Mouse (Mus musculus): ENCODE measurements around the gene Gpr39. TPM values are rescaled to one million over a fixed set of nuclear protein-coding genes. Genes with fewer than 3 reads are reported as not detected.
A peak's percentile ranks its signal among the peaks of the same experiment; 100 is the strongest.

Gene Gpr39
- polyA plus RNA-seq, 1 experiment from 2014 or later, result 4.9 TPM

DNA sequence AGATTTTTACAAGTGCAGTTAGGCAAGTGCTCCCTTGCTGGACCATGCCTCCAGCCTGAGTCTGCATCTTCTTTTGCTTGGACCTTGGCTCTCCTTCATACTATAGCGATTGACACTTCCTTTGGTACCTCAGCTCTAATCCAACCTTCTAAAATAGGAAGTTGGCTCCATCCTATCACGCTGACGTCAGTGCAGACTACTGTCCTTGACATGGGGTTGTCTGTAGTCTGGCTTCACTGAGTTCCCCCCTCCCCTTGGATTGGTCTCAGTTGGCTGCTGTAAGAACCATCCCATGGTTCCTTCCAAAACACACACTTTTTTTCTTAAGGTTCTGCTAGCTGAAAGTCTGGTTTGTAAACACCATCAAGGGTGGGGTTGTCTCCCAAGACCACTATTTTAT lies 7.6 kb downstream of the Gpr39 start:
- Histone ChIP-seq H3K27me3 (ENCODE audit: insufficient read depth, low read length) (no peaks in the 10 kb centered on the region), H3K4me2 (ENCODE audit: low read length) (no peak overlapping the region), H3K4me1 (replicated peaks; ENCODE audit: insufficient read depth, low read length) (no peaks in the 10 kb centered on the region), H3K36me3 (ENCODE audit: insufficient read depth, low read length) (no peaks in the 10 kb centered on the region), H3K9me3 (replicated peaks; ENCODE audit: low read length) (no peaks in the 10 kb centered on the region), H3K9ac (ENCODE audit: low read depth, low read length) (no peak overlapping the region), H3K4me3 (replicated peaks; ENCODE audit: low read depth, low read length) (no peak overlapping the region), H3K27ac (no peak overlapping the region)
- 72% methylated on average over 3 of the region's 3 CpGs for WGBS
- ATAC-seq (replicated peaks; ENCODE audit: low FRiP score, low read depth), result no peak
- no peak for DNase-seq (ENCODE audit: low spot score)
- TF ChIP-seq CTCF (IDR thresholded peaks at IDR 0.05; ENCODE audit: low read depth), result no peak

DNA sequence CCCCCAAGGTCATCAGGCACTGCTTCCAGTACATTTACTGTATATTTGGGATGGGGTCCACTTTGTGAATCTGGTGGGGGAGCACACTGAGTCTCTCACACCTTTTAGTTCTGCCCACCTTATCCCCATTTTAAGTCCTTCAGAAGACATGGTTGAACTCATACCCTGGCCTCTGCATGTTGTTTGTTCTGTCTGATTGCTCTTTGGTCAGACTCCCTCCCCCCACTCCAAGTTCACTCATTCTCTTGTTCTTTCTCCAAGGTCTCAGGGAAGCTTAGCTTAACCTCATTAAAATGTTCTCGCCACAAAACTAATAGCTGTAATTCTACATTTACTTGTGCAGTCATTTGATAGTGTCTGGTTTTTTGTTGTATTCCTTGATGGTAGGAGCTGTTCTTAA lies 8.5 kb downstream of the Gpr39 start:
- ATAC-seq (replicated peaks; ENCODE audit: low FRiP score, low read depth), result no peak
- Histone ChIP-seq H3K4me3 (replicated peaks; ENCODE audit: low read depth, low read length) (no peak overlapping the region), H3K27ac (no peak overlapping the region), H3K9me3 (replicated peaks; ENCODE audit: low read length) (no peaks in the 10 kb centered on the region), H3K36me3 (ENCODE audit: insufficient read depth, low read length) (no peaks in the 10 kb centered on the region), H3K4me1 (replicated peaks; ENCODE audit: insufficient read depth, low read length) (no peaks in the 10 kb centered on the region), H3K9ac (ENCODE audit: low read depth, low read length) (no peak overlapping the region), H3K27me3 (ENCODE audit: insufficient read depth, low read length) (no peaks in the 10 kb centered on the region), H3K4me2 (ENCODE audit: low read length) (no peak overlapping the region)
- no peak for TF ChIP-seq CTCF (IDR thresholded peaks at IDR 0.05; ENCODE audit: low read depth)
- DNase-seq (ENCODE audit: low spot score), result no peak
- WGBS, result 39% methylated on average over 1 of the region's 1 CpGs

DNA sequence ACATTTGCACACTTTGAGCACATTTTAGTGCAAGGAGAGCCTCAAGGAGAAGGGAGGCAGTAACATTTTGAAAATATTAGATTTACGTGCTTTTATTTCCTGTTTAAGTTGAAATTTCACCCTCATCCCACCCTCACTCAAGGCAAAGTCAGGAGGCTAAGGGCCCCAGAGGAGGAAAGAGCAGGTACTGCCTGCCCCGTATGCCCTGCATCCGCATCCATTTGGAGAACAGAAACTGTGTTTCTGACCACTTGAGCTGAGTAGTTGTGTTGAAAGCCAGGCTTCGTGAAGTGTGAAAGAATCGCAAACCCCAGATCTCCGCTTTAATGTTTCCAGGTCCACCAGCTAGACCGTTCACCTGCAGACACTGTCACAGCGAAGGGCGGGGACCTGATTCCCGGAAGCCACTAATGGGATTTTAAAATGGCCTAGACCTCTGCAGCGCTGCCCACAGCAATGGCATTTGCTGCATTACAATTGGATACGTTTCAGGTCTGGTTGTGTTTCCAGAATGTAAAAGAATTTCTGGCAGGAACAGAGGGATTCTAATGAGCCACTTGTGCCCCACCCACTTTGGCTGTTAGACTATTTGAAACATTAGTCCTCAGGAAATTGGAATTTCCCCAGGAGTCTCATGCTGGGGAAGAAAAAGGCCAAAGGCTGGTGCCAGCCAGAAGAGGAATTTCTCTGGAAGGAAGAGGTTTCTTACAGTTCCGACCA lies 11.1 kb downstream of the Gpr39 start:
- DNase-seq (ENCODE audit: low spot score), result no peak

DNA sequence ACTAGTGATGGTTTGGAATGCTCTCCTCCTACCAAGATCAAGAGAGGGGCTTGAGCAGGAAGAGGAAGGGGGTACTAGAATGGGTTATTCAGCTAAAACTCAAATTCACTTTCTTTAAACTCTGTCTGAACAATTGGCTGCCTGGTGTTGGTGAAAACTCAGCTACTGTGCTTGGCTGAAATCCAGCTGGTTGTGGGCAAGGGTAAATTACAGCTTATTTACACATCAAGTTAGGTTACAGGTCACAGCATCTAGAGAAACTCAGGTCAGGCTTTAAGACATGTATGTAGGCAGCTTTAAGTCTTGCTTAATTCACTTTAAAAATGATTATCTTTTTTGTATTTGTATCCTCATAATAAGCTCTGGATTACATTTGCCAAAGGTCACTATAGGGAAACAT lies 16.7 kb downstream of the Gpr39 start:
- H3K4me1 ChIP-seq (replicated peaks; ENCODE audit: insufficient read depth, low read length), result no peaks in the 10 kb centered on the region
- DNase-seq (ENCODE audit: low spot score) (no peak), ATAC-seq (replicated peaks; ENCODE audit: low FRiP score, low read depth) (no peak)
- H3K9me3 ChIP-seq (replicated peaks; ENCODE audit: low read length), result no peaks in the 10 kb centered on the region
- H3K27ac ChIP-seq, result 0 out of 2 replicates have a peak overlapping the region, but pooled peaks have one; percentile 27
- no peaks in the 10 kb centered on the region for H3K36me3 ChIP-seq (ENCODE audit: insufficient read depth, low read length)
- H3K4me2 ChIP-seq (ENCODE audit: low read length), result no peak overlapping the region
- no peak for TF ChIP-seq CTCF (IDR thresholded peaks at IDR 0.05; ENCODE audit: low read depth)
- no peaks in the 10 kb centered on the region for H3K27me3 ChIP-seq (ENCODE audit: insufficient read depth, low read length)
- no peak overlapping the region for H3K9ac ChIP-seq (ENCODE audit: low read depth, low read length)
- H3K4me3 ChIP-seq (replicated peaks; ENCODE audit: low read depth, low read length), result no peak overlapping the region

More for the DNA sequence above, 11.1 kb downstream of the Gpr39 start:
- Histone ChIP-seq H3K9ac (ENCODE audit: low read depth, low read length) (no peak overlapping the region), H3K36me3 (ENCODE audit: insufficient read depth, low read length) (no peaks in the 10 kb centered on the region), H3K4me1 (replicated peaks; ENCODE audit: insufficient read depth, low read length) (no peaks in the 10 kb centered on the region), H3K4me2 (ENCODE audit: low read length) (no peak overlapping the region), H3K27me3 (ENCODE audit: insufficient read depth, low read length) (no peaks in the 10 kb centered on the region), H3K27ac (0 out of 2 replicates have a peak overlapping the region, but pooled peaks have one; percentile 31), H3K9me3 (replicated peaks; ENCODE audit: low read length) (no peaks in the 10 kb centered on the region), H3K4me3 (replicated peaks; ENCODE audit: low read depth, low read length) (no peak overlapping the region)
- no peak for TF ChIP-seq CTCF (IDR thresholded peaks at IDR 0.05; ENCODE audit: low read depth)
- ATAC-seq (replicated peaks; ENCODE audit: low FRiP score, low read depth), result no peak
- WGBS, result 56% methylated on average over 13 of the region's 13 CpGs

DNA sequence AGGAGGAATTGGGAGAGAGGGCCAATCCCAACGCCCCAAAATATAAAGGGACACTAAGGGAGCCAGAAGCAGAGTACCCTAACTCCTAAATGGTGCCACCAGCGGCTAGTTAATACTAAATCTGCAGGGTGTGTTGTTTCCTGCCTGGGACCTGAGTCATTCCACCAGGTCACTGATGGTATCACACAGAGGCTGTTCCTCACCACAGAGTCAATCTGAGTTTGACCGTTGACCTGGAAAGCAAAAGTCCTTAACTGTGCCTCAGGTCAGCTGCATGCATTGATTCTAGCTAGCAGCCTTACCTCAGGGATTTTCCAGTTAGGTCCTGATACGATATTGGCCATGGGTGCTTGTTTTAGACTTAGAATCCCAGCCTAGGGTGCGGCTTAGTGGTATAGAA lies 17.5 kb downstream of the Gpr39 start:
- no peak overlapping the region for H3K4me3 ChIP-seq (replicated peaks; ENCODE audit: low read depth, low read length)
- no peak overlapping the region for H3K4me2 ChIP-seq (ENCODE audit: low read length)
- DNase-seq (ENCODE audit: low spot score) (no peak), ATAC-seq (replicated peaks; ENCODE audit: low FRiP score, low read depth) (no peak)
- 74% methylated on average over 5 of the region's 5 CpGs for WGBS
- H3K27me3 ChIP-seq (ENCODE audit: insufficient read depth, low read length), result no peaks in the 10 kb centered on the region
- no peak overlapping the region for H3K9ac ChIP-seq (ENCODE audit: low read depth, low read length)
- no peaks in the 10 kb centered on the region for H3K4me1 ChIP-seq (replicated peaks; ENCODE audit: insufficient read depth, low read length)
- no peak for TF ChIP-seq CTCF (IDR thresholded peaks at IDR 0.05; ENCODE audit: low read depth)
- H3K27ac ChIP-seq, result no peak overlapping the region
- H3K36me3 ChIP-seq (ENCODE audit: insufficient read depth, low read length), result no peaks in the 10 kb centered on the region
- H3K9me3 ChIP-seq (replicated peaks; ENCODE audit: low read length), result no peaks in the 10 kb centered on the region

DNA sequence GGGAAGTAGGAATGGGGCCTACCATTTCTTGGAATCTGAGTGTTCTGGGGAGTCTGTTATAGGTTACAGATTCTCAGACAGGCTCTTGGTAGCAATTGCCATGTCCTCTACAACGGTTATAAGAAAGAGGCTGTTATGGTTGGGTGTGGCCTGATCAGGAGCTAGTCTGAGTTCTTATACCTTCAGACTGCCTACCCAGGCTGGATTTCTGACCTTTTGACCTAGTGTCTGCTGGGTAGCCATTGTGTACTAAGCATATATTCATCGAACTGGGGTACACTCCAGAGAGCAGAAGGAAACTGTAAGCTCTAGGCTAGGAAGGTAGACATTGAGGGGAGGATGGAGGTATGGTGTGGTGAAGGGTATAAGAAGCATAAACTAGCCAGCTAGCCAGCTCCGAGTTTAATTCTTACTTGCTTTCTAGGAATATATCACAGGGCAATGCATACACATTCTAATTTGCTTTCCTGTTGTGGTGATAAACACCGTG lies 24.4 kb downstream of the Gpr39 start:
- Histone ChIP-seq H3K9me3 (replicated peaks; ENCODE audit: low read length) (no peaks in the 10 kb centered on the region), H3K4me2 (ENCODE audit: low read length) (no peak overlapping the region), H3K27me3 (ENCODE audit: insufficient read depth, low read length) (no peaks in the 10 kb centered on the region), H3K36me3 (ENCODE audit: insufficient read depth, low read length) (no peaks in the 10 kb centered on the region), H3K9ac (ENCODE audit: low read depth, low read length) (no peak overlapping the region), H3K27ac (no peak overlapping the region), H3K4me3 (replicated peaks; ENCODE audit: low read depth, low read length) (no peak overlapping the region), H3K4me1 (replicated peaks; ENCODE audit: insufficient read depth, low read length) (no peaks in the 10 kb centered on the region)
- DNase-seq (ENCODE audit: low spot score), result no peak
- WGBS, result 87% methylated on average over 4 of the region's 4 CpGs
- no peak for TF ChIP-seq CTCF (IDR thresholded peaks at IDR 0.05; ENCODE audit: low read depth)
- ATAC-seq (replicated peaks; ENCODE audit: low FRiP score, low read depth), result no peak

Data from kidney, postnatal 0 days (tissue).